Mouse (Mus musculus) CD4-positive helper T cell, adult 2 months (primary cell): ENCODE measurements around the gene Tbx10.
"Not testable (repeated sequence)": the region's sequence is repeated elsewhere in the genome, so short reads cannot be mapped to it uniquely, and the experiment has no call there.

Experiments
- DNase-seq: peaks from one replicate; pipeline ENCODE4 v3.0.0-alpha.2; 2012; ENCODE audit warnings: low read depth, missing footprints, low spot score

The Tbx10 gene

GRCm38 (mm10) chr19:3992416-3992815, at the start of gene Tbx10:
Tbx10 (plus strand) TSS chr19:3992752.
- no peak for DNase-seq

GRCm38 (mm10) chr19:3942986-3943735, 49.4 kb upstream of the Tbx10 start:
- DNase-seq, result peak; percentile 78

- peak; percentile 67 for DNase-seq
Observed at GRCm38 (mm10) chr19:3945872-3946564, 46.5 kb upstream of the Tbx10 start.

GRCm38 (mm10) chr19:3946715-3947114, 45.8 kb upstream of the Tbx10 start:
- DNase-seq, result peak; percentile 62

GRCm38 (mm10) chr19:3947813-3948212, 44.7 kb upstream of the Tbx10 start:
- no peak for DNase-seq

GRCm38 (mm10) chr19:3948546-3948945, 44.0 kb upstream of the Tbx10 start:
- no peak for DNase-seq

- DNase-seq, result no peak
Observed at GRCm38 (mm10) chr19:3950331-3950730, 42.2 kb upstream of the Tbx10 start.

- DNase-seq, result no peak
Observed at GRCm38 (mm10) chr19:3951461-3951860, 41.1 kb upstream of the Tbx10 start.

- no peak for DNase-seq
Observed at GRCm38 (mm10) chr19:3952099-3952498, 40.5 kb upstream of the Tbx10 start.

- DNase-seq, result no peak
Observed at GRCm38 (mm10) chr19:3955033-3955432, 37.5 kb upstream of the Tbx10 start.

GRCm38 (mm10) chr19:3955804-3956203, 36.7 kb upstream of the Tbx10 start:
- DNase-seq, result no peak

GRCm38 (mm10) chr19:3957296-3958036, 35.1 kb upstream of the Tbx10 start:
- not testable (repeated sequence) for DNase-seq

- DNase-seq, result no peak
Observed at GRCm38 (mm10) chr19:3958470-3958869, 34.1 kb upstream of the Tbx10 start, which contains the start of gene Aldh3b3. Aldh3b3 (plus strand) TSS chr19:3958645.

GRCm38 (mm10) chr19:3959030-3959429, 33.5 kb upstream of the Tbx10 start:
- no peak for DNase-seq

- DNase-seq, result no peak
Observed at GRCm38 (mm10) chr19:3960211-3960610, 32.3 kb upstream of the Tbx10 start.

GRCm38 (mm10) chr19:3961805-3962204, 30.7 kb upstream of the Tbx10 start:
- not testable (repeated sequence) for DNase-seq

- DNase-seq, result no peak
Observed at GRCm38 (mm10) chr19:3962469-3962868, 30.1 kb upstream of the Tbx10 start.

GRCm38 (mm10) chr19:3964030-3964429, 28.5 kb upstream of the Tbx10 start:
- no peak for DNase-seq

- no peak for DNase-seq
Observed at GRCm38 (mm10) chr19:3966330-3967075, 26.0 kb upstream of the Tbx10 start.

- no peak for DNase-seq
Observed at GRCm38 (mm10) chr19:3967258-3967657, 25.3 kb upstream of the Tbx10 start.

- DNase-seq, result no peak
Observed at GRCm38 (mm10) chr19:3972229-3972628, 20.3 kb upstream of the Tbx10 start, which contains the start of gene Aldh3b2. Aldh3b2 (plus strand) TSS chr19:3972328.
